Mouse (Mus musculus): ENCODE data around the gene Dnajb4. TPM values are rescaled to one million over a fixed set of nuclear protein-coding genes. Genes with fewer than 3 reads are reported as not detected.

The Dnajb4 gene
- total and polyA plus RNA-seq, 2 experiments from 2014 or later = 54.5 to 60.1 TPM

DNA sequence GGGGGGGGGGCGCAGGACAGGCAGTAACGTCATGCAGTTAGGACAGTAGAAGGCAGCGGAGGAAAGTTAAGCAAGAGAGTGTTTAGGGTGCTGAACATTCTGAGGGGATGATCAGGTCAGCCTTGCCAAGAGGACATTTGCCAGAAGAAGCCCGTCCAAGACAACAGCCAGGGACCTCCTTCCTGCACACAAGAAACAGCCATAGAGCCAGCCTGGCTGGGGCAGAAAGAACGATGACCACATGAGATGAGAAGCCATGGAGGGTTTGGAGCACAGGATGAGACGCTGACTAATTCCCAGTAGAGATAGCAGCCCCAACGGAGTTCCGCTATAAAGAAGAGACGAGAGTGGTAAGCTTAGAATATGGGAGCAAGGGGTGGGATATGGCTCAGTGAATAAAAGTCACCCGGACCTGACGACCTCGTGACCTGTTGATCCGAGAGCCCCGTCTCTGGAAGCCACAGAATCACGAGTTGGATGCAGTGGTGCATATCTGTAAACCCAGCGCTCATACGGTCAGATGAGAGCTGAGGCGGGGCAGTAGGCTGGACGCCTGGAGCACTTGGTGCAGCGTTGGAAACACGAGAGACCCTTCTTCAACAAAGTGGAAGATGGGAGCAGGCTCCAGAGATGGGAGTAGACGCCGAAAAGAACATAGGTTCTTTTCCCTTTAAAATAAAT is 53.1 kb downstream of the Dnajb4 start:
- Histone ChIP-seq H3K27me3 (ENCODE audit: control insufficient read depth, insufficient read depth, low read length) (no peaks in the 10 kb centered on the region), H3K36me3 (replicated peaks; ENCODE audit: control insufficient read depth, insufficient read depth, low read length) (no peaks in the 10 kb centered on the region), H3K9me3 (replicated peaks; ENCODE audit: control insufficient read depth, low read length) (no peaks in the 10 kb centered on the region), H3K9ac (replicated peaks; ENCODE audit: low read depth, low read length) (no peak overlapping the region), H3K4me3 (ENCODE audit: low read depth, low read length) (no peak overlapping the region), H3K4me1 (ENCODE audit: control insufficient read depth, insufficient read depth) (peaks cover 11% of the 10 kb centered on the region), H3K27ac (ENCODE audit: low read depth) (no peak overlapping the region), H3K4me2 (ENCODE audit: low read depth, low read length) (no peak overlapping the region; the same call in 1 of the 2 replicates)
- no peak for DNase-seq (ENCODE audit: low spot score)
- TF ChIP-seq EP300 (IDR thresholded peaks at IDR 0.05; ENCODE audit: low read depth) (no peak), CTCF (IDR thresholded peaks at IDR 0.05; ENCODE audit: low read depth) (no peak)
- WGBS = 69% methylated on average over 23 of the region's 23 CpGs
- ATAC-seq (ENCODE audit: insufficient read depth, low read depth) = no peak

DNA sequence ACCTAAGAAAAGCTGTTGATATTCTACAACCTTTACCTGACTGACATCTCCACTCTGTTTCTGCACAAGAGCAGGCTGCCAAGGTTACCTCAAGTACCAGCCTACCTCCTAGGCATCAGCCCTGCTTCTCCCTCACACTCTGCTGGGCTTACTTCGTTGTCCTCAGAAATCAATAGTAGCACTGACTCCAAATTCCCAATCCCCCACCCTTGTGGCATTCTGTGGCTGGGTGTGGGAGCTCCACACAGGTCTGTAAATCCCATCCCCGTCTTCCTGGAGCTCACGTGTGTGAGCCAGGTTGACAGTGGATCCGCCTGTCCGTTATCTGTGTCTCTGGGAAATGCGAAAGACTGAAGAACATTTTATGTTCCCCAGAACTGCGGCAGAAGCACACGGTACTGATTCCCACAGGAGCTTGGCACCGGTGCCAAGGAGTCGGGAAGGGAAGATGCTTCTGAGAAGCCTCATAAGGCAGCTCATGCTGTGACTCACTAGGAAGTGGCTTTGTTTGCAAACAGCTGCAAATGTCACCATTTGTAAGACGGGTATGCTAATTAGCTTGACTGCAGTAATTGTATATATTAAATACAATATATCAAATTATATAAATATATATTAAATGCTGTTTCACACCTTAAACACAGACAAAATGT is 54.7 kb downstream of the Dnajb4 start:
- TF ChIP-seq EP300 (IDR thresholded peaks at IDR 0.05; ENCODE audit: low read depth) = no peak
- TF ChIP-seq CTCF (IDR thresholded peaks at IDR 0.05; ENCODE audit: low read depth) = no peak
- H3K9ac ChIP-seq (replicated peaks; ENCODE audit: low read depth, low read length) = no peak overlapping the region
- 61% methylated on average over 11 of the region's 11 CpGs for WGBS

DNA sequence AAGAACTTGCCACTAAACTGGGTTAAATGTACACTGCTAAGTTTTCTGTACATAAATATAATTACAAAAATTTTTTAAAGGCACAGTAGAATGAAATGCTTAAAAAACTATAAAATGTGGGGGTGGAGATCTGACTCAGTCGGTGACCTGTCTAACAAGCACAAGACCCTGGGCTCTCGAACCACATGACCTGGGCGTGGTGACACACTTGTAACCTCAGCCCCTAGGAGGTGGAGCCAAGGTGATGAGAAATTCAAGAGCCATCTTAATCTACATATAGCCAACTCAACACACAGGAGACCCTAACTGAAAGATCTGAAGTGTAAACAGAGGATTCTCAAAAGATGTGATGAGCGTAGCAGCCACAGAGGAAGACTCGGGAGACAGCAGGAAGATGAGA is 56.0 kb downstream of the Dnajb4 start:
- Histone ChIP-seq H3K4me3 (ENCODE audit: low read depth, low read length) (no peak overlapping the region), H3K9ac (replicated peaks; ENCODE audit: low read depth, low read length) (no peak overlapping the region), H3K9me3 (replicated peaks; ENCODE audit: control insufficient read depth, low read length) (no peaks in the 10 kb centered on the region), H3K27me3 (ENCODE audit: control insufficient read depth, insufficient read depth, low read length) (no peaks in the 10 kb centered on the region), H3K4me1 (ENCODE audit: control insufficient read depth, insufficient read depth) (peaks cover 15% of the 10 kb centered on the region), H3K4me2 (ENCODE audit: low read depth, low read length) (no peak overlapping the region), H3K36me3 (replicated peaks; ENCODE audit: control insufficient read depth, insufficient read depth, low read length) (no peaks in the 10 kb centered on the region), H3K27ac (ENCODE audit: low read depth) (no peak overlapping the region)
- DNase-seq (ENCODE audit: low spot score) (no peak), ATAC-seq (ENCODE audit: insufficient read depth, low read depth) (no peak)
- TF ChIP-seq EP300 (IDR thresholded peaks at IDR 0.05; ENCODE audit: low read depth) = no peak
- 92% methylated on average over 5 of the region's 5 CpGs for WGBS

More for the DNA sequence above, 54.7 kb downstream of the Dnajb4 start:
- Histone ChIP-seq H3K4me2 (ENCODE audit: low read depth, low read length) (no peak overlapping the region), H3K36me3 (replicated peaks; ENCODE audit: control insufficient read depth, insufficient read depth, low read length) (no peaks in the 10 kb centered on the region), H3K4me3 (ENCODE audit: low read depth, low read length) (no peak overlapping the region), H3K27me3 (ENCODE audit: control insufficient read depth, insufficient read depth, low read length) (no peaks in the 10 kb centered on the region), H3K27ac (ENCODE audit: low read depth) (no peak overlapping the region), H3K4me1 (ENCODE audit: control insufficient read depth, insufficient read depth) (peaks cover 4% of the 10 kb centered on the region; the same call in 1 of the 2 replicates), H3K9me3 (replicated peaks; ENCODE audit: control insufficient read depth, low read length) (no peaks in the 10 kb centered on the region)
- no peak for ATAC-seq (ENCODE audit: insufficient read depth, low read depth)
- no peak for DNase-seq (ENCODE audit: low spot score)

DNA sequence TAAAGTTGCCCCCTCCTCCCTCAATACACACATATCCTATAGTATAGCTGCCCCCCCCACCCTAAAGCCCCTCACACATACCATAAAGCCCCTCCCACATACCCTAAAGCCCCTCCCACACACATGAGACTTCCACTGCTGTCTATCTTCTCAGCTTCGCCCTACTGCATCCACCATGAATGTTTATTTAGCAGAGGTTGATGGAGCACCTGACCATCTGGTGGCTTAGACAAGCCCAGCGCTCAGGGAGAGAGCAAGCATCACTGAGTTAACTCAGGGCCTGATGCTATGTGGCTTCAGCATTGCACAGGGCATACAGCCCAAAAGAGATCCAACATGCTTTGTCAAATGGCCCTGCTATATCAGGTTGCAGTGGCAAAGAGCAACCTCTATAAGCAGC is 57.0 kb downstream of the Dnajb4 start:
- ATAC-seq (ENCODE audit: insufficient read depth, low read depth) (no peak), DNase-seq (ENCODE audit: low spot score) (no peak)
- 93% methylated on average over 2 of the region's 2 CpGs for WGBS
- Histone ChIP-seq H3K4me3 (ENCODE audit: low read depth, low read length) (no peak overlapping the region), H3K36me3 (replicated peaks; ENCODE audit: control insufficient read depth, insufficient read depth, low read length) (no peaks in the 10 kb centered on the region), H3K9me3 (replicated peaks; ENCODE audit: control insufficient read depth, low read length) (no peaks in the 10 kb centered on the region), H3K27me3 (ENCODE audit: control insufficient read depth, insufficient read depth, low read length) (no peaks in the 10 kb centered on the region), H3K4me2 (ENCODE audit: low read depth, low read length) (no peak overlapping the region), H3K27ac (ENCODE audit: low read depth) (no peak overlapping the region), H3K4me1 (ENCODE audit: control insufficient read depth, insufficient read depth) (peaks cover 16% of the 10 kb centered on the region), H3K9ac (replicated peaks; ENCODE audit: low read depth, low read length) (no peak overlapping the region)
- no peak for TF ChIP-seq EP300 (IDR thresholded peaks at IDR 0.05; ENCODE audit: low read depth)
- no peak for TF ChIP-seq CTCF (IDR thresholded peaks at IDR 0.05; ENCODE audit: low read depth)

DNA sequence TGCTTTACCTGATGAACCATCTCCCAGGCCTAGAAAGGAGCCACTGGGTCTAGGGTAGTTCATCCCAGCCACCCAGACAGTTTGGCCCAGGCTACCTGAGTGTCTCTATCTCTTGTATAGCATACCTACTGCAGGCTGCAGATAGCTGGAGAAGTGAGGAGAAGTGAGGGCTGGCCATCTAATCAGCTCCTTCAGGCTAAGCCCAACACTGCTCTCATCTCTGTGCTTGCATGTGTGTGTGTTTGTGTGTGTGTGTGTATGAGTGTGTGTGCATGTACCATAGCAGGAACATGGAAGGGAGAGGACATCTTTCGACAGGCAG is 57.7 kb downstream of the Dnajb4 start:
- Histone ChIP-seq H3K4me2 (ENCODE audit: low read depth, low read length) (0 out of 2 replicates have a peak overlapping the region, but pooled peaks have one; percentile 44), H3K27me3 (ENCODE audit: control insufficient read depth, insufficient read depth, low read length) (no peaks in the 10 kb centered on the region), H3K4me3 (ENCODE audit: low read depth, low read length) (no peak overlapping the region), H3K9ac (replicated peaks; ENCODE audit: low read depth, low read length) (peak overlapping the region; percentile 34; the same call in 1 of the 2 replicates), H3K27ac (ENCODE audit: low read depth) (no peak overlapping the region), H3K4me1 (ENCODE audit: control insufficient read depth, insufficient read depth) (peaks cover 21% of the 10 kb centered on the region), H3K36me3 (replicated peaks; ENCODE audit: control insufficient read depth, insufficient read depth, low read length) (no peaks in the 10 kb centered on the region), H3K9me3 (replicated peaks; ENCODE audit: control insufficient read depth, low read length) (no peaks in the 10 kb centered on the region)
- DNase-seq (ENCODE audit: low spot score) (no peak), ATAC-seq (ENCODE audit: insufficient read depth, low read depth) (no peak)
- TF ChIP-seq EP300 (IDR thresholded peaks at IDR 0.05; ENCODE audit: low read depth) = no peak
- no peak for TF ChIP-seq CTCF (IDR thresholded peaks at IDR 0.05; ENCODE audit: low read depth)
- 77% methylated on average over 1 of the region's 1 CpGs for WGBS
